Mouse (Mus musculus): ENCODE results near the gene Rps6kb1.

The Rps6kb1 gene

DNA sequence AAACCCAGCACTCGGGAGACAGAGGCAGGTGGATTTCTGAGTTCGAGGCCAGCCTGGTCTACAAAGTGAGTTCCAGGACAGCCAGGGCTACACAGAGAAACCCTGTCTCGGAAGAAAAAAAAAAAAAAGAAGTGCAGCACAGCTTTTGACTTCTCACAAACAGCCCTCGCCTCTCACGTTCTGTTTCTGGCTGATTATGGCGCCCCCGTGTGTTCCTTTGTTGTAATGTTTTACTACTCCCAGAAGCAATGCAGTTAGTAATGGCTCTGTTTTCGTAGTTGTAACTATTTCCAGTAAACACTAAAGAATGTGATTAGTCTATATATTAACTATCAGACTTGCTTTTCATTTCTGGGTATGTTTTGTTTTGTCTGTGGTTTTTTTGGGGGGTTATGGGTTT is 80.3 kb downstream of the Rps6kb1 start:
- DNase-seq: peak; percentile 42

DNA sequence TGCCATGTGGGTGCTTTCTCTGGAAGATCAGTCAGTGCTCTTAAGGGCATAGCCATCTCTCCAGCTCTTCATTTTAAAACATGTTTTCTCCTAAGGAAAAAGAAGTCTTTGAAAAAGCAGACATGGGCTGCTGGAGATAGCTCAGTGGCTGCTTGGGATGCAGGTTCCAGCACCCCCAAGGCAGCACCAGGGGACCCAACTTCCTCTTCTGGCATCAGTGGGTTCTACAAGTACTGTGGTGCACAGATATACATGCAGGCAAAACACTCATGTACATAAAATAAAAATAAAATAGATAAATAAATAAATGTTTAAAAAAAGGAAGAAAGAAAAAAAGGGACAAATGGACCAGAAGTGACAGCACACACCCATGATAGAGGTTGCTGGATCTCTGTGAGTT is 82.0 kb downstream of the Rps6kb1 start:
- DNase-seq: no peak

DNA sequence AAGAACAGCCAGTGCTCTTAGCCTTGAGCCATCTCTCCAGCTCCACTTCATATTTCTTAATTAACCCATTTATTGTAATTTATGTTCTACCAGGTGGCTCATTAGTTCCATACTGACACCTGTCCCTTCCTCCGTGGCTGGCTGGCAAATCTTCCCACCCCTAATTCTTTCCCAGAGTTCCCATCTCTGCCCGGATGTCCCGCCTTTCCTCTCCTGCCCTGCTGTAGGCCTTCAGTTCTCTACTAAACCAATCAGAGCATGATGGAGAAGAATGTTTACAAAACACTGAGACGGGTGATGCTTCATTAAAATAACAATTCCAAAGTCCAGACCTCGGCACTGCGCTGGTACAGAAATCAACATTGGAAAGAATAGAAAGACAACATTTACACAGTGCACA is 85.7 kb downstream of the Rps6kb1 start:
- DNase-seq: no peak

GRCm38 (mm10) chr11:86457545-86457944 is 87.1 kb downstream of the Rps6kb1 start:
- no peak for DNase-seq

DNA sequence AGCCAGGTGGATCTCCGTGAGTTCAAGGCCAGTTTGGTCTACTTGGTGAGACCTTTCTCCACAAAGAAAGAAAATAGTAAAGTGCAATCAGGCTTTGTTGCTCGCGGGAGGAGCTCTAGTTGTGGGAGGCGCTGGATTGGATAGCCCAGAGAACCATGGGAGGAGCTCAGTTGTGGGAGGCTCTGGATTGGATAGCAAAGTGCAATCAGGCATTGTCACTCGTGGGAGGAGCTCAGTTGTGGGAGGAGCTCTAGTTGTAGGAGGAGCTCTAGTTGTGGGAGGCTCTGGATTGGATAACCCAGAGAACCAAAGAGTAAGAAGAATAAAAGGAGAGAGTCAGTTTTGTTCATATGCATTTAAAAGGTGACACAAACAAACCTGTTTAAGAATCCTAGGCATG is 90.6 kb downstream of the Rps6kb1 start:
- no peak for DNase-seq

Measured in right cerebral cortex, postnatal 25 days (tissue).